Mouse (Mus musculus) embryonic facial prominence, embryonic 13.5 days (tissue): ENCODE measurements at regions not wholly inside any gene's neighbourhood (a gene's known extent, or its start where the extent isn't known, plus 50 kb on each side); places are given as distances from the start of the nearest gene placed in this dataset.
A peak's percentile ranks its signal among the peaks of the same experiment; 100 is the strongest.

ENCODE experiments used
- ATAC-seq: fragments of 200-750 bp; cut with Nextera tagmentation; 2 replicates; pipeline ENCODE4 v1.8.0; 2017; ENCODE audit warnings: low read depth; ENCODE audit not compliant: insufficient number of reproducible peaks, insufficient read depth, low FRiP score, low TSS enrichment
- H3K27ac ChIP-seq: fragments of 300-500 bp; sonication (generic); 2 replicates; pipeline ENCODE4 v1.5.1; 2015; ENCODE audit warnings: moderate library complexity, mild to moderate bottlenecking, inconsistent platforms
- H3K27me3 ChIP-seq: fragments of 300-500 bp; sonication (generic); 2 replicates; pipeline ENCODE4 v1.6.1; 2015; ENCODE audit warnings: mild to moderate bottlenecking, inconsistent platforms
- H3K36me3 ChIP-seq: fragments of 300-500 bp; sonication (generic); 2 replicates; pipeline ENCODE4 v1.6.1; 2015; ENCODE audit warnings: mild to moderate bottlenecking, inconsistent platforms
- H3K4me1 ChIP-seq: fragments of 300-500 bp; sonication (generic); 2 replicates; pipeline ENCODE4 v1.6.1; 2015; ENCODE audit warnings: inconsistent platforms
- H3K4me2 ChIP-seq: fragments of 300-500 bp; sonication (generic); 2 replicates; pipeline ENCODE4 v1.6.1; 2015; ENCODE audit warnings: moderate library complexity, mild to moderate bottlenecking, inconsistent platforms
- H3K4me3 ChIP-seq: fragments of 300-500 bp; sonication (generic); 2 replicates; pipeline ENCODE4 v1.5.1; 2015; ENCODE audit warnings: mild to moderate bottlenecking, inconsistent platforms
- H3K9ac ChIP-seq: fragments of 300-500 bp; sonication (generic); 2 replicates; pipeline ENCODE4 v1.6.1; 2015; ENCODE audit warnings: mild to moderate bottlenecking, inconsistent platforms
- H3K9me3 ChIP-seq: fragments of 300-500 bp; sonication (generic); 2 replicates; pipeline ENCODE4 v1.6.1; 2016; ENCODE audit warnings: inconsistent platforms
- WGBS: fragments of 180-500 bp; shearing (Covaris S2); methylation state at CpG from one replicate; pipeline ENCODE4 v1.1.7; 2015; ENCODE audit warnings: mixed read lengths; 5-methylcytosine and 5-hydroxymethylcytosine counted together

DNA sequence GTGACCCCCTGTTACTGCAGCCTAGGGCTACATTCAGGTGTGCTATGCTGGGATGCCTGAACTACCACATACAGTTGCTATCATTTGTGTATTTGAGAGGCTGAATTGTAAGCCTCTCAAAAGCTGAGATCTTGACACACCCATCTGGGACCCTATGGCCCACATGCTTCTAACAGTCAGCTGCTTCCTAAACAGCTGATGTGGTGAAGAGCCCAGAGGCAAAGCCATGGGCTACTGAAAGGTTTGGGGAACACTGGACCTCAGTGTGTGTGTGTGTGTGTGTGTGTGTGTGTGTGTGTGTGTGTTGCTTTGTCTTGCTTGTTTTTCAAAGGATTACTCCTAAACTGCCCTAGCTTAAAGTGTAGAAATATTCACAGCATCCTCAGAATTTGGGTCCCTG, 75.0 kb downstream of the Lbh start:
- H3K4me3 ChIP-seq = no peak overlapping the region
- no peak overlapping the region for H3K27ac ChIP-seq
- H3K27me3 ChIP-seq = no peaks in the 10 kb centered on the region
- no peak overlapping the region for H3K4me2 ChIP-seq
- peaks cover 10% of the 10 kb centered on the region for H3K4me1 ChIP-seq
- no peak overlapping the region for H3K9ac ChIP-seq
- no peaks in the 10 kb centered on the region for H3K9me3 ChIP-seq
- ATAC-seq = no peak
- no peaks in the 10 kb centered on the region for H3K36me3 ChIP-seq

DNA sequence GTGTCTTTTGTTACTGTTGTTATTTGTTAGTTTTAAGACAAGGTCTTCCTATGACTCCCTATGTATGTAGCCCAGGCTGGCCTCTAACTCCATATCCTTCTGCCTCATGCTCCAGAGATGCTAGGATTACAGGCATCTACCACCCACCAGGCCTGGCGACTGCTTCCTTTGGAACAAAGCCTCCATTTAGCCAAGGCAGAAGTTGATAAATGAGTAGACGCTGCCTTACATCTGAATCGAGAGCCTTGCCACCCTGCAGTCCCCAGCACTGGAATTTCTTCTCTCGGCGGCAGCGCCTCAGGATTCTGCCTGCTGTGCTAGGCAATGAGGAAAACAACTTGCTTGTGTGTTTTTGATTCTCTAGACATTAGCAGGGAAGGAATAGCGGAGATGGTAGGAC, 75.5 kb downstream of the Lbh start:
- Histone ChIP-seq H3K27me3 (no peaks in the 10 kb centered on the region), H3K4me2 (no peak overlapping the region), H3K27ac (no peak overlapping the region), H3K9ac (no peak overlapping the region), H3K4me1 (peaks cover 10% of the 10 kb centered on the region), H3K36me3 (no peaks in the 10 kb centered on the region), H3K9me3 (no peaks in the 10 kb centered on the region), H3K4me3 (no peak overlapping the region)
- ATAC-seq = no peak
- 45% methylated on average over 7 of the region's 7 CpGs for WGBS

DNA sequence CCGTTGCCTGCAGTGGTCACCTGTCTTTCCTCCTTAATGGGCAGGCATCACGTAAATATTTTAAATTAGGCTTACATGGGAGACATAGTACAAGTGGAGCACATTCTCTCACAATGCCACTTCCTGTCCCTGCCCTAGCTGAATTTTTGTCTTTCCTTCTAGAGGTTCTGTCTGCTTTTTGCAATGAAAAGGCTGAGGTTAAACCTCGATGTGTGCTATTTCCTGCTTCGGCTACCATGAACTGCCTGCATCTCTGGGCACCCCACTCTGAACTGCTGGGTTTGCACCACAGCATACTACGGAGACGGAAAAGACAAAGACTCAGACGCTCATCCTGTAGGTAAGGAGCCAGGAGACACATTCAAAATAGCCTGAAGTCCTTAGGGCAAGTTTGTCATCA, 78.4 kb downstream of the Lbh start:
- 50% methylated on average over 7 of the region's 7 CpGs for WGBS
- H3K9ac ChIP-seq = no peak overlapping the region
- H3K4me2 ChIP-seq = no peak overlapping the region
- peaks cover 10% of the 10 kb centered on the region for H3K4me1 ChIP-seq
- H3K9me3 ChIP-seq = no peaks in the 10 kb centered on the region
- no peak for ATAC-seq
- no peaks in the 10 kb centered on the region for H3K27me3 ChIP-seq
- H3K4me3 ChIP-seq = no peak overlapping the region
- H3K36me3 ChIP-seq = no peaks in the 10 kb centered on the region
- H3K27ac ChIP-seq = no peak overlapping the region

DNA sequence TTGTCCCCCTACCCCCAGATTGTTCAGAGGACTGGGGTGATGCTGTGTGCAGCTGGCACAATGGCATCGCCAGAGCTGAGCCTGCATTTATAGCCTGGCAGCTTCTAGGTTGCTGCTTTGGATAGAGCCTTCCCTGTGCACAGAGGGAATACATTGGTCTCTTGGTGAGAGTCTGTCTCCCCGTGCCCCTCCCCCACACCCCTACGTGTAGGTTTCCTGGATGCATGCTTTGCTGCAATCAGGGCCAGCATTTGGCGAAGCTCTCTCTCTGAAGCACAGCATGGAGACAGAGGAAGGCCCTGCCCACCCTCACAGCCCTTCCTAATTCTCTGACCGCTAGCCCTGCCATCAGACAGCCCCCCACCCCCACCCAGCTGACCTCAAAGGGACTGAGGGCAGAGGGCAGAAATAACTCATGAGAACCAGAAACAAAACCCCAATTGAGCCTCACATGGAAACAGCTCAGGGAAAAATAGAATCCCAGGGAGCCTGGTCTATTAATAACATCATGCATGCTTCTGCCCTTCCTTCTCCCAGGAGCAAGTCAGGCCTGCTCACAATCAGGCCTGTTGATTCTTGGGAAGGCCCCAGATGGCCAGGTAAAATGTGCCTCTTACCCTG, 79.3 kb downstream of the Lbh start:
- no peak for ATAC-seq
- peak overlapping the region; percentile 51 for H3K27ac ChIP-seq
- H3K4me1 ChIP-seq = peaks cover 10% of the 10 kb centered on the region

DNA sequence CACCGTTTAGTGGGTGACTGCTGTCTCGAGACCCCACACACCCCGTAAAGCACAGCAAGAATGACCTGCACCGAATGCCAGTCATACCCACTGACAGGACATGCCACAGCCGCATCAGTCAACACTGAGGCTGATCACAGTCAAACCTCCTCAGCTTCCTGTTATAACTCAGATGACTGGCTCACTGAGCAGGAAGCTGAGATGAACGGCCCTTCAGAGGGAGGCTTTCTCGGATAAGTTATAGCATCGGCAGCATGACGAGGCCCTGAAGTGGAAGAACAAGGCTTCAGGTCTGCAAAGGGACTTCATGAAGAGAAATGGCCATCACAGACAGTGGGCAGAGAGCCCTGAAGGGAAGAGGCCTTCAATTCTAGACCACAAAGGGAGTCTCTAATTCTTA, 87.0 kb downstream of the Lbh start:
- no peak overlapping the region for H3K4me2 ChIP-seq

More for the DNA sequence above, 79.3 kb downstream of the Lbh start:
- peak overlapping the region; percentile 46; the same call in 1 of the 2 replicates for H3K9ac ChIP-seq
- H3K9me3 ChIP-seq = no peaks in the 10 kb centered on the region
- 13% methylated on average over 5 of the region's 5 CpGs for WGBS
- no peaks in the 10 kb centered on the region for H3K36me3 ChIP-seq
- H3K27me3 ChIP-seq = no peaks in the 10 kb centered on the region
- H3K4me3 ChIP-seq = no peak overlapping the region
- no peak overlapping the region for H3K4me2 ChIP-seq

DNA sequence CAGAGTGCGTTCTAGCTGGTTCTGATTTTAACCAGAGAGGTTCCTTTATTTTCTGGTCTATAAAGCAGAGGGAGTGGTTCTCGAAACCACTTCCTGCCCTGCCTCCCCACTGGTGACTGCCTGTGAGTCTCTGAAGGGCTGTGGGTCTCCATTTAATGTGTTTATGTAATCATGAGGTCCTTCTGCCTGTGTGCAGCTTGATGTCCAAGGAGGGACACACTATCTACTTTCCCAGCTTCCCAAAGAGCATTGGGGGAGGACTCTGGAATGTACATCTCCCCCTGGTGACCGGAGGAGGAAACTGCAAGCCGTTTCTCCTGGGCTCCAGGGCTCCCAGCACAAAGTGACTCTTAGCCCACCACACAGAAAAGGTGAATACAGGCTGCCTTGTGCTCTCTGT, 90.8 kb downstream of the Lbh start:
- Histone ChIP-seq H3K9me3 (no peaks in the 10 kb centered on the region), H3K27me3 (no peaks in the 10 kb centered on the region), H3K9ac (no peak overlapping the region), H3K4me1 (peaks cover 34% of the 10 kb centered on the region), H3K36me3 (no peaks in the 10 kb centered on the region), H3K4me3 (no peak overlapping the region), H3K4me2 (no peak overlapping the region), H3K27ac (no peak overlapping the region)
- WGBS = 59% methylated on average over 4 of the region's 4 CpGs
- no peak for ATAC-seq

More for the DNA sequence above, 87.0 kb downstream of the Lbh start:
- Histone ChIP-seq H3K4me1 (peaks cover 12% of the 10 kb centered on the region; the same call in 1 of the 2 replicates), H3K27ac (no peak overlapping the region), H3K9me3 (no peaks in the 10 kb centered on the region), H3K9ac (no peak overlapping the region), H3K4me3 (no peak overlapping the region), H3K27me3 (no peaks in the 10 kb centered on the region), H3K36me3 (no peaks in the 10 kb centered on the region)
- 85% methylated on average over 9 of the region's 9 CpGs for WGBS
- no peak for ATAC-seq

DNA sequence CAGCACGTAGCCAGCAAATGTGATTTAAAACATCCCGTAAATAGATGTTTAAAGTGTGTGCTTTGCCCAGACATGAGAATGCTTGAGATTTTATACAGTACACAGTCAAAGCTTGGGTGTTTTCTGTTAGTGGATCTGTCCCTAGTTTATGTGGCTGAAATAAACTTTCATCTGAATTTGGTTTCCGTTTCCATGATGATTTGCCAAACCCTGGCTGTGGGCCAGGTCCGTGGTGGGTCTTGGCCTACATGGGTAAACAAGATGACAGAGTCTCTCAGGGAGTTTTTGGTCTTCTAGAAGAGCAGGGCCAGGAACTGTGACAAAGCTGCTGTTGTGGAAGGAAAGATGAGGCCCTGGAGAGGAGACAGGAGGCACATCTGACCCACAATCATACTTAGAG, 91.9 kb downstream of the Lbh start:
- 36% methylated on average over 4 of the region's 4 CpGs for WGBS
- no peak overlapping the region for H3K9ac ChIP-seq

DNA sequence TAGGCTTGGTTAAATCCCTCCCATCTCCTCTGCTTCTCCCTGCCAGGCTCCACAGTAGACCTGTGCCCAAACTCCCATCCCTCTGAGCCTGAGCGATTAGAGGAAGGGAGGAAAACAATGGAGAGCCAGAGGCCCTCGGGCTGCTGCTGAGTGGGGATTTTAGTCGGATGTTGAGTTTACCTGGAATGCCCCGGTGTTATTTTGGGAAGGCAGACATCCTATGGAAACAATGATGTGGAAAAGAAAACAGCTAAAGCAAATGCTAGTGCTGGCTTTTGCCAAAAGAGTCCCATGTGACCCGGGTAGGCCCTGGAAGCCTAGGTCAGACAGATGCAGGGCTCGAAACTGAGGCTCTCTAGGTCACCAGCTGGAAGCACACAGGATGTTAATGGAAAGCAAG, 94.3 kb downstream of the Lbh start:
- no peak for ATAC-seq
- no peaks in the 10 kb centered on the region for H3K36me3 ChIP-seq
- no peaks in the 10 kb centered on the region for H3K27me3 ChIP-seq
- H3K9me3 ChIP-seq = no peaks in the 10 kb centered on the region
- H3K4me2 ChIP-seq = no peak overlapping the region
- H3K9ac ChIP-seq = 0 out of 2 replicates have a peak overlapping the region, but pooled peaks have one; percentile 8
- WGBS = 25% methylated on average over 6 of the region's 6 CpGs
- H3K4me3 ChIP-seq = no peak overlapping the region
- H3K27ac ChIP-seq = peak overlapping the region; percentile 39; the same call in 1 of the 2 replicates
- peaks cover 40% of the 10 kb centered on the region for H3K4me1 ChIP-seq

More for the DNA sequence above, 91.9 kb downstream of the Lbh start:
- Histone ChIP-seq H3K27me3 (no peaks in the 10 kb centered on the region), H3K9me3 (no peaks in the 10 kb centered on the region), H3K4me3 (no peak overlapping the region), H3K4me2 (no peak overlapping the region), H3K4me1 (peaks cover 40% of the 10 kb centered on the region), H3K36me3 (no peaks in the 10 kb centered on the region), H3K27ac (peak overlapping the region; percentile 74)
- no peak for ATAC-seq

DNA sequence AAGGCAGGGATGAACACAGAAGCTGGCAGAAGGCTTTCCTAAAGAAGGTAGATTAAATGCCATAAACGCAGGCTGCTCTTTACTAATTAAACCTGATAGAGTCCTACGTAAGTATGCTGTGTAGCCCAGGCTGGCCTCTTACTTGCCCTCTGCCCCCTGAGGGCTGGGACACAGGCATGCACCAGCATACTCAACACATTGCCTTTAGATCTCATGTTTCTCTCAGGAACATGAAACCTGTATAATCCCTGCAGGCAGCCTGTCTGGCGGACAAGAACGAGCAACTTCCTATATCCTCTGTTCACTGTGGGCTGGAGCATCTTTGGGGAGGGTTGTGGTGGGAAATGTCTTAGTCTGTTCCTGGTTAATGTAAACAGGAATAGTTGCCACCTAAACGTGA, 94.8 kb upstream of the Lclat1 start:
- H3K4me1 ChIP-seq = peaks cover 40% of the 10 kb centered on the region
- 16% methylated on average over 5 of the region's 5 CpGs for WGBS
- no peaks in the 10 kb centered on the region for H3K27me3 ChIP-seq
- no peak overlapping the region for H3K9ac ChIP-seq
- ATAC-seq = no peak
- no peak overlapping the region for H3K4me2 ChIP-seq
- no peak overlapping the region for H3K4me3 ChIP-seq
- no peaks in the 10 kb centered on the region for H3K9me3 ChIP-seq
- peak overlapping the region; percentile 39; the same call in 1 of the 2 replicates for H3K27ac ChIP-seq
- no peaks in the 10 kb centered on the region for H3K36me3 ChIP-seq

DNA sequence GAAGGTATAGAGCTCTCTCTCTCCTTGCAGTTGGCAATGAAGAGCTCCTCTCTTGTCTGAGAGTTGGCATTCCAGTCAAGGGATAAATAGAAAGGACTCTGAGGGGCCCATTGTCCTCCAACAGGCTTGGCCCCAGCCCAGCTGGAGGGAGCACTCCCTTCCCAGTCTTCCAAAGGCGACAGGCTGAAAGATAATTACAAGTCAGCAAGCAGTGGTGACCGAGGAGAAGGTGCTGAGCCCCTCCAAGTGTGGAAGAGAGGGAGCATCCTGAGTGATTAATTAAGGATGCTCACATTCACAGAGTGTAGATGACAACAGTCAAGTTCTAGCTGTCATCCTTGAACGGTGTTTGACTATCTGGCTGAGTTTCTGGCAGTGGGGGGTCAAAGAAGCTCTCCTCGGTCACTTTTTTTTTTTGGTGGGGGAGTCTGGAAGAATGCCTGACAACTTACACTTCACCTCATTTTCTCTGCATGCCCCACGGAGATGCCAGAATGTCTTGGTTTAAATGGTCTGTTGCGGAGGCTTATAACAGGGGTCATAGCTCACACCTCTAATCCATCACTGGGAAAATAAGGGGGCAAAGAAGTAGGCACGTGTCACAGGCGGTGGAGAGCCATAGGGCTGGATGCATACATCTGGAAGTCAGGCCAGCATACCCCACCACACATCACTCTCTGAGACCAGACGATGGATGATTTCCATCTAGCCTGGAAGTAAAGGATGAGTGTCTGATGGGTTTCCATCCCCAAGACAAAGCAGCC, 93.5 kb upstream of the Lclat1 start:
- Histone ChIP-seq H3K4me1 (peaks cover 35% of the 10 kb centered on the region), H3K4me3 (no peak overlapping the region), H3K27me3 (no peaks in the 10 kb centered on the region), H3K36me3 (no peaks in the 10 kb centered on the region), H3K4me2 (no peak overlapping the region), H3K27ac (no peak overlapping the region), H3K9me3 (no peaks in the 10 kb centered on the region), H3K9ac (no peak overlapping the region)
- WGBS = 60% methylated on average over 9 of the region's 9 CpGs
- no peak for ATAC-seq

DNA sequence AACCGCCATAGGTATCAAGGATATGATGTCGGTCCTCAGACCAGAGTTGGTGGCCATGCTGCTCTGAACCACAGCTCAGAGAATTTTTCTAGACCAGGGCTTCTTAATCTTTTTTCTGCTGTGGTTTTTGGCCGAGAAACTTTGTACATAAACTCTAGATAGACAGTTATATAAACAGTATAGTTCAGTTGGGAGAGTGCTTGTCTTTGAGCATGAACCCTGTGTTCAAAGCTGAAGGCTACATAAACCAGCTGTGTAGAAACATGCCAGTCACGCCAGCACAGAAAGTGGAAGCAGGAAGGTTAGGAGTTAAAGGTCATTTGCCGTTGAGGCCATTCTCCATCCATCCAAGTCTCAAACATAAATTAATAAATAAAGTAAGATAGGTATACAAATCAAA, 90.6 kb upstream of the Lclat1 start:
- Histone ChIP-seq H3K9me3 (no peaks in the 10 kb centered on the region), H3K9ac (no peak overlapping the region), H3K4me1 (peaks cover 24% of the 10 kb centered on the region), H3K27ac (no peak overlapping the region), H3K36me3 (no peaks in the 10 kb centered on the region), H3K27me3 (no peaks in the 10 kb centered on the region), H3K4me2 (no peak overlapping the region), H3K4me3 (no peak overlapping the region)
- 85% methylated on average over 5 of the region's 5 CpGs for WGBS
- no peak for ATAC-seq

DNA sequence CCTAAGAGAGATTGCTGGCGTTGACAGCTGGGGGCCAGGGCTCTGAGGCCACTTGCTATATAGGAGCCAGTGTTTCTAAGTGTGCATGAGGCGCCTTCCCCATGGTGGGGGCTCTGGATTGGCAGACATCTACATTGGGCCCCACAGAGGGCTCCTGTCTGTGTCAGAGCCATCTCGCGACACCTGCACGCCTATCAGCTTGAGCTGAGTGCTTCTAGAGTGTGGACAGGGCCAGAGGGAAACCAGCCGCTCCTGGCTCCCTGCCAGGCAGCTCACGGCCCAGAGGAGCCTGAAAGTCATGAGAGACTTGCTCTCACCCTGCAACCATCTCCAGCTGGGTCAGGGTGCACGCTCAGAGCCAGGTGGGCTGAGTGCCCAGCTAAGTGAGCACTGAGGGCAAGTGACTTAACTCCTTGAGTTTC, 85.1 kb upstream of the Lclat1 start:
- WGBS = 57% methylated on average over 8 of the region's 8 CpGs
- peak; percentile 10; the same call in 1 of the 2 replicates for ATAC-seq

More for the DNA sequence above, 85.1 kb upstream of the Lclat1 start:
- H3K4me3 ChIP-seq = no peak overlapping the region
- no peaks in the 10 kb centered on the region for H3K9me3 ChIP-seq
- no peak overlapping the region for H3K4me2 ChIP-seq
- H3K4me1 ChIP-seq = peaks cover 10% of the 10 kb centered on the region
- H3K36me3 ChIP-seq = no peaks in the 10 kb centered on the region
- H3K27me3 ChIP-seq = no peaks in the 10 kb centered on the region
- H3K9ac ChIP-seq = no peak overlapping the region
- no peak overlapping the region for H3K27ac ChIP-seq
